Mouse (Mus musculus) liver, adult (tissue): ENCODE data around the gene Fcor.

Experiments used
- GATA4 ChIP-seq: IDR thresholded peaks from 2 replicates; pipeline ENCODE4 v1.6.1; 2014; ENCODE audit warnings: mild to moderate bottlenecking, low read length; ENCODE audit not compliant: insufficient replicate concordance

Fcor gene

GRCm38 (mm10) chr8:3648990-3649389 lies 23.2 kb downstream of the Fcor start:
- TF ChIP-seq GATA4 = no peak

GRCm38 (mm10) chr8:3648268-3648667 lies 23.9 kb downstream of the Fcor start:
- TF ChIP-seq GATA4 = no peak

- no peak for TF ChIP-seq GATA4
These were observed 24.6 kb downstream of the Fcor start for GRCm38 (mm10) chr8:3647561-3647960.

GRCm38 (mm10) chr8:3646824-3647531 lies 25.2 kb downstream of the Fcor start:
- TF ChIP-seq GATA4 = no peak

GRCm38 (mm10) chr8:3645804-3646203 lies 26.4 kb downstream of the Fcor start:
- no peak for TF ChIP-seq GATA4

GRCm38 (mm10) chr8:3631478-3631875 lies 40.7 kb downstream of the Fcor start:
- TF ChIP-seq GATA4 = no peak

GRCm38 (mm10) chr8:3630647-3631477 lies 41.3 kb downstream of the Fcor start, which contains the start of gene Stxbp2:
Gene Stxbp2 (plus strand): TSS chr8:3630955.
- TF ChIP-seq GATA4 = no peak

GRCm38 (mm10) chr8:3628014-3628413 lies 44.1 kb downstream of the Fcor start:
- TF ChIP-seq GATA4 = no peak

GRCm38 (mm10) chr8:3626971-3627370 lies 45.2 kb downstream of the Fcor start:
- TF ChIP-seq GATA4 = no peak

GRCm38 (mm10) chr8:3625445-3625844 lies 46.7 kb downstream of the Fcor start, which contains the start of gene Pcp2:
Gene Pcp2 (minus strand): TSS chr8:3625545.
- TF ChIP-seq GATA4 = no peak

GRCm38 (mm10) chr8:3622119-3622518 lies 50.0 kb downstream of the Fcor start:
- no peak for TF ChIP-seq GATA4

GRCm38 (mm10) chr8:3621199-3621970 lies 50.8 kb downstream of the Fcor start, which contains the start of the genes Xab2 and Pet100:
Gene Xab2 (minus strand): TSS chr8:3621316.
Gene Pet100 (plus strand): TSS chr8:3621548.
- no peak for TF ChIP-seq GATA4
